Mouse (Mus musculus): ENCODE data around the gene Gm10778. TPM values are rescaled to one million over a fixed set of nuclear protein-coding genes. Genes with fewer than 3 reads are reported as not detected.
"Not testable (repeated sequence)": the region's sequence is repeated elsewhere in the genome, so short reads cannot be mapped to it uniquely, and the experiment has no call there.

The Gm10778 gene
- polyA plus RNA-seq, 2 experiments: 2.8 to 3.8 TPM

DNA sequence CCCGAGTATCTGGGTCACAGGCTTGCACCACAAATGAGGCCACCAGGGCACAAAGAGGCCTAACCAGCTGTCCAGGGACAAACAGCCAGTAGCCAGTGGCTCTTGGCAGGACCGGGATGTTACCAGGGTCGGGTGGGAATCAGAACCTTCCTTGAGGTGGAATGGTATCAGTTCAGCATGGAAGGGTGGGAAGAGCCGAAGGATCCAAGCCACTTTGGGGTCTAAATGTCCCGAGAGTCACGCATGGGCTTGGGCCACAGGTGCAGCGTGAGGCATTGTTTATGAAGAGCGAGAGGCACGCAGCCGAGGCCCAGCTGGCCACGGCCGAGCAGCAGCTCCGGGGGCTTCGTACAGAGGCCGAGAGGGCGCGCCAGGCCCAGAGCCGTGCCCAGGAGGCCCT, 4.1 kb upstream of the Gm10778 start:
- Histone ChIP-seq H3K4me1 (ENCODE audit: control insufficient read depth, insufficient read depth, low read length) (peaks cover 13% of the 10 kb centered on the region), H3K9ac (ENCODE audit: low read depth, low read length, severe bottlenecking) (no peak overlapping the region), H3K36me3 (ENCODE audit: control insufficient read depth, insufficient read depth, low read length) (no peaks in the 10 kb centered on the region), H3K4me3 (replicated peaks; ENCODE audit: low read length) (no peak overlapping the region), H3K27me3 (ENCODE audit: control insufficient read depth, insufficient read depth, low read length) (no peaks in the 10 kb centered on the region), H3K4me2 (replicated peaks; ENCODE audit: low read depth, low read length, severe bottlenecking) (no peak overlapping the region), H3K9me3 (ENCODE audit: control insufficient read depth, low read length) (no peaks in the 10 kb centered on the region), H3K27ac (replicated peaks; ENCODE audit: low read depth, low read length) (no peak overlapping the region)
- 94% methylated on average over 18 of the region's 18 CpGs for WGBS
- no peak for TF ChIP-seq POLR2A (IDR thresholded peaks at IDR 0.05; ENCODE audit: borderline replicate concordance, extremely low read depth, insufficient read depth, insufficient read length)
- DNase-seq (ENCODE audit: low spot score) (no peak), ATAC-seq (ENCODE audit: low FRiP score, low read depth) (no peak)

DNA sequence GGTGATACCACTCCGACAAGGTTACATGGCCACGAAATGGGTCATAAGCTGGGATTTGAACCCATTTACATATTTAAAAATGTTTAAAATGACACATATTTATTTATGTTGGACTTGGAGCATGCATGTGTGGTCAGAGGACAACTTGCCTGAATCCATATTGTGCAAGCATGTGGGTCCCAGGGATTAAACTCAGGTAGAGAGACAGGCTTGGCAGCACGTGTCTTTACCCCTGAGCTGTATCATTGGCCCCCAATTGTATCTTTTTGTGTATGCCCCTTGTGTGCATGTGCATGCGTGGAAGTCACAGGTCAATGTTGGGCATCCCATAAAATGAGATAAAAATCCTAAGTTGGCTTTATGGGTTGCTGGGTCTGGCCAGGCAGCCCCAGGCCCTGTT, 3.5 kb upstream of the Gm10778 start:
- 93% methylated on average over 4 of the region's 4 CpGs for WGBS

DNA sequence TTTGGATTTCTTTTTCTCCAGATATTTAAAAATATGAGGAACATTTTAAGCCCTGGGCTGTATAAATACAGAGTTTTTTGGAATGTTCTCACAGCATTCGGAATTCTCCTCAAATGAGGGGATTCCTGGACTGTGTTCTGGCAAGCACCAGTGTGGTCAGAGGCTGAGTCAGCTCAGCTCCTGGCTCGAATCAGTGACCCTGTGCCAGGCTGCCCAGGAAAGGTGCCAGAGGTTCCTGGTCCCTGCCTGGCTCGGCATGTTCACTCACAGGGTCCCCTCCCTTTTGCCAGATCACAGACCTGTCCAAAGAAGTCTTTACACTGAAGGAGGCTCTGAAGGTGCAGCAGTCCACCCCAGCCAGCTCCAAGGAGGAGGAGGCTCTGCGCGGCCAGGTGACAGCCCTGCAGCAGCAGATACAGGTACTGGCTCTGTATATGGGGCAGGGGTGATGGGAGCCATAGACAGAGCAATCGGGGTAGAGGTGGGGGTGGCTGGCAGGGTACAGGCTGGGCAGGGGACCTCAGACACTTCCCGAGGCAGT, 2.8 kb upstream of the Gm10778 start:
- Histone ChIP-seq H3K4me2 (replicated peaks; ENCODE audit: low read depth, low read length, severe bottlenecking) (no peak overlapping the region), H3K9ac (ENCODE audit: low read depth, low read length, severe bottlenecking) (no peak overlapping the region), H3K4me1 (ENCODE audit: control insufficient read depth, insufficient read depth, low read length) (peaks cover 13% of the 10 kb centered on the region), H3K27ac (replicated peaks; ENCODE audit: low read depth, low read length) (no peak overlapping the region), H3K4me3 (replicated peaks; ENCODE audit: low read length) (no peak overlapping the region), H3K9me3 (ENCODE audit: control insufficient read depth, low read length) (no peaks in the 10 kb centered on the region), H3K27me3 (ENCODE audit: control insufficient read depth, insufficient read depth, low read length) (no peaks in the 10 kb centered on the region), H3K36me3 (ENCODE audit: control insufficient read depth, insufficient read depth, low read length) (no peaks in the 10 kb centered on the region)
- WGBS: 79% methylated on average over 5 of the region's 7 CpGs
- no peak for ATAC-seq (ENCODE audit: low FRiP score, low read depth)
- TF ChIP-seq POLR2A (IDR thresholded peaks at IDR 0.05; ENCODE audit: borderline replicate concordance, extremely low read depth, insufficient read depth, insufficient read length): no peak
- DNase-seq (ENCODE audit: low spot score): no peak

More for the DNA sequence above, 3.5 kb upstream of the Gm10778 start:
- no peak for TF ChIP-seq POLR2A (IDR thresholded peaks at IDR 0.05; ENCODE audit: borderline replicate concordance, extremely low read depth, insufficient read depth, insufficient read length)
- no peak overlapping the region for H3K27ac ChIP-seq (replicated peaks; ENCODE audit: low read depth, low read length)
- DNase-seq (ENCODE audit: low spot score): no peak
- H3K4me2 ChIP-seq (replicated peaks; ENCODE audit: low read depth, low read length, severe bottlenecking): no peak overlapping the region
- H3K27me3 ChIP-seq (ENCODE audit: control insufficient read depth, insufficient read depth, low read length): no peaks in the 10 kb centered on the region
- no peak for ATAC-seq (ENCODE audit: low FRiP score, low read depth)
- peaks cover 13% of the 10 kb centered on the region for H3K4me1 ChIP-seq (ENCODE audit: control insufficient read depth, insufficient read depth, low read length)
- H3K36me3 ChIP-seq (ENCODE audit: control insufficient read depth, insufficient read depth, low read length): no peaks in the 10 kb centered on the region
- no peak overlapping the region for H3K4me3 ChIP-seq (replicated peaks; ENCODE audit: low read length)
- no peak overlapping the region for H3K9ac ChIP-seq (ENCODE audit: low read depth, low read length, severe bottlenecking)
- H3K9me3 ChIP-seq (ENCODE audit: control insufficient read depth, low read length): no peaks in the 10 kb centered on the region

DNA sequence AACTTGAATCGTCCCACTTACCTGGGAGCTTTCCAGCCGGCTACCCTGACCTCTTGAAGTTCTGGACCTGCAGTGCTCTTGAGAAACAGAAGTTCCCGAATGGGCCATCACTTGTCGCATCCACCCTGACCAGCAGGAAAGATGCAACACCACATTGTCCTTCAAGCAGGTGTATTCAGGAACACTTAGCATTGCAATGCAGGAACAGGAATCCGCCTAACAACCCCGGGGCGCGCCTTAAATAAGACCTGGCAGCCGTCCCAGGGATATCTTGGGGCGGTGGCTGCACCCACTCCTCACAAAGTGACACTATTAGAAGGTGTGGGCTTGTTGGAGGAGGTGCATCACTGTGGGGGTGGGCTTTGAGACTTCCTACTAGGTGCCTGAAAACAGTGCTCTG, 6.3 kb downstream of the Gm10778 start:
- Histone ChIP-seq H3K36me3 (ENCODE audit: control insufficient read depth, insufficient read depth, low read length) (peaks cover 15% of the 10 kb centered on the region; the same call in 1 of the 2 replicates), H3K4me1 (ENCODE audit: control insufficient read depth, insufficient read depth, low read length) (no peaks in the 10 kb centered on the region), H3K9ac (ENCODE audit: low read depth, low read length, severe bottlenecking) (no peak overlapping the region), H3K4me2 (replicated peaks; ENCODE audit: low read depth, low read length, severe bottlenecking) (no peak overlapping the region), H3K4me3 (replicated peaks; ENCODE audit: low read length) (no peak overlapping the region), H3K27ac (replicated peaks; ENCODE audit: low read depth, low read length) (no peak overlapping the region), H3K9me3 (ENCODE audit: control insufficient read depth, low read length) (peaks cover 41% of the 10 kb centered on the region), H3K27me3 (ENCODE audit: control insufficient read depth, insufficient read depth, low read length) (no peaks in the 10 kb centered on the region)
- ATAC-seq (ENCODE audit: low FRiP score, low read depth): no peak
- no peak for TF ChIP-seq POLR2A (IDR thresholded peaks at IDR 0.05; ENCODE audit: borderline replicate concordance, extremely low read depth, insufficient read depth, insufficient read length)
- WGBS: 95% methylated on average over 10 of the region's 10 CpGs
- no peak for DNase-seq (ENCODE audit: low spot score)

DNA sequence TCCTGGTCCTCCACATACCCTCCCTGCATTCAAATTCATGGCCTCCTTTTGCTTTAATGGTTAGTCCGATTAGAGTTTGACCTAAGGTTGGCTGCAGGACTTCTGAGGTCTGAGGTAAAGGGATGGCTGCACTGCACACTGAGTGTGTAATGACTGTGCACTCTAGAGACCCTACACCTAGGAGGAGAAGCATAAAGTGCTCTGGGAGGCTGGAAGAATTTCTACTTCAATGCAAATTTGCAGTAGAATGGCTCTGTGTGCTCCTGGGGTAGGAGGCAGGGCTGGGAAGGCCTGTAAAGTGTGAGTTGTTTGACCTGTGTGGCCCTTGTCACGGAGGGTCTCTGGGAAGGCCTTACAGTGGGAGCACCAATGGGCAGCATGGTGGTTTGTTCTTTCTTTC, 7.3 kb downstream of the Gm10778 start:
- Histone ChIP-seq H3K36me3 (ENCODE audit: control insufficient read depth, insufficient read depth, low read length) (peaks cover 15% of the 10 kb centered on the region; the same call in 1 of the 2 replicates), H3K27ac (replicated peaks; ENCODE audit: low read depth, low read length) (no peak overlapping the region), H3K9ac (ENCODE audit: low read depth, low read length, severe bottlenecking) (no peak overlapping the region), H3K27me3 (ENCODE audit: control insufficient read depth, insufficient read depth, low read length) (no peaks in the 10 kb centered on the region), H3K4me3 (replicated peaks; ENCODE audit: low read length) (no peak overlapping the region), H3K9me3 (ENCODE audit: control insufficient read depth, low read length) (peaks cover 45% of the 10 kb centered on the region), H3K4me1 (ENCODE audit: control insufficient read depth, insufficient read depth, low read length) (no peaks in the 10 kb centered on the region), H3K4me2 (replicated peaks; ENCODE audit: low read depth, low read length, severe bottlenecking) (no peak overlapping the region)
- ATAC-seq (ENCODE audit: low FRiP score, low read depth) (no peak), DNase-seq (ENCODE audit: low spot score) (no peak)
- 96% methylated on average over 2 of the region's 2 CpGs for WGBS
- TF ChIP-seq POLR2A (IDR thresholded peaks at IDR 0.05; ENCODE audit: borderline replicate concordance, extremely low read depth, insufficient read depth, insufficient read length): no peak

DNA sequence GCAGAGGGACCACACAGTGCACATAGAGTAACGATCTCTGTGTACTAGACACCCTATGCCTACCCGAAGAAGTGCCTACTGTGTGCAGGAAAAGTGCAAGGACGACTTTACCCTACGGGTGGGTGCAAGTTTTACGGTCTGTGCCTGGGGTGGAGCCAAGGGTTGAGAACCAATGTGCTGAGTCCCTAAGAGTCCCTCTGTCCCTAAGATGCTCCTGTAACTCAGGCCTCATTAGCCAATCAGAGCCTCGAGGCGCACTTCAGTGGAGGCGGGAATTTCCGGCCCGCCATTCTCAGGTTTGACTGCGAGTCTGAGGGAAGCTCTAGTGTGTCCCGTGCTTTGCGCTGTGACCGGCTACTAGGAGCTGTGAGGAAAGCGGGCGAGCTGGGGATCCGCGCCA, 38.3 kb downstream of the Gm10778 start:
- not testable (repeated sequence) for H3K9ac ChIP-seq (ENCODE audit: low read depth, low read length, severe bottlenecking); DNase-seq (ENCODE audit: low spot score); H3K9me3 ChIP-seq (ENCODE audit: control insufficient read depth, low read length); ATAC-seq (ENCODE audit: low FRiP score, low read depth); H3K4me1 ChIP-seq (ENCODE audit: control insufficient read depth, insufficient read depth, low read length); H3K36me3 ChIP-seq (ENCODE audit: control insufficient read depth, insufficient read depth, low read length); H3K4me3 ChIP-seq (replicated peaks; ENCODE audit: low read length); H3K4me2 ChIP-seq (replicated peaks; ENCODE audit: low read depth, low read length, severe bottlenecking); H3K27ac ChIP-seq (replicated peaks; ENCODE audit: low read depth, low read length); H3K27me3 ChIP-seq (ENCODE audit: control insufficient read depth, insufficient read depth, low read length)
- WGBS: no CpG with 5 or more reads among the region's 18 CpGs

DNA sequence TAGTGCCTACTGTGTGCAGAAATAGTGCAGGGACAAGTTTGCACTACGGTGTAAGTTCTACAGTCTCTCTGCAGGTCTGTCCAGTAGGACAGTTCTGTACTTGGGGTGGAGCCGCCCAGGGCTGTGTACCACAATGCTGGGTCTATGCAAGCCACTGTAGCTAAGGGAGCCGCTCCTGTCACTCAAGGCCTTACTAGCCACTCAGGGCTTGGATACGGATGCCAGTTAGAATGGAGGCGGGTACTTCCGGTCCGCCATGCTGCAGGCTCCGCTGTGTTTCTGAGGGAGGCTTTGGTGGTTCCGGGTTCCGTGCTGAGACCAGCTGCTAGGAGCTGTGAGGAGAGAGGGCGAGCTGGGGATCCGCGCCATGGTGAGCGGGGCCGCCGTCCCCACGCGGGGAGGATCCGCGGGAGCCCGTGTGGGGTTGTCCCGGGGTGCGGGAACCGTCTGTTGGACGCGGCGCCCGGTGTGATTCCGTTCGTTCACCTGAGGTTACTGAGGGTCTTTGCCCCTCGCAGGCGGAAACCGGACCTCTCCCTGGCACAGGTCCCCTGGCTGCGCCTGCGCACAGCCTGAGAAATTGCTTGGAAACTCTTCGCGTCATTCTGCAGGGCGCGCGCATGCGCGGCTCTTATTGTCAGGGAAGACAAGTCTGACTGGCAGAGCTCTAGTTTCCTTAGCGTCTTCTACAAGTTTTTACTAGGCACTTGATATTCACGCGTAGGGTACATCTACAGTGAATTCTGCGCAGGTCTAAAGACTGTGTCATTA, 55.9 kb downstream of the Gm10778 start, which contains the start of gene Zfp433:
Gene Zfp433, plus strand, starts transcription at position 295 of the 771 bp plus-strand sequence.
- H3K4me1 ChIP-seq (ENCODE audit: control insufficient read depth, insufficient read depth, low read length); H3K27ac ChIP-seq (replicated peaks; ENCODE audit: low read depth, low read length); H3K36me3 ChIP-seq (ENCODE audit: control insufficient read depth, insufficient read depth, low read length); H3K9ac ChIP-seq (ENCODE audit: low read depth, low read length, severe bottlenecking); H3K27me3 ChIP-seq (ENCODE audit: control insufficient read depth, insufficient read depth, low read length); H3K4me3 ChIP-seq (replicated peaks; ENCODE audit: low read length); DNase-seq (ENCODE audit: low spot score); H3K9me3 ChIP-seq (ENCODE audit: control insufficient read depth, low read length); H3K4me2 ChIP-seq (replicated peaks; ENCODE audit: low read depth, low read length, severe bottlenecking): not testable (repeated sequence)
- ATAC-seq (ENCODE audit: low FRiP score, low read depth): peak; percentile 99
- no CpG with 5 or more reads among the region's 46 CpGs for WGBS

Measured in limb, embryonic 14.5 days (tissue).